Mouse (Mus musculus) lung, adult 2 months (tissue): ENCODE measurements at regions not wholly inside any gene's neighbourhood (a gene's known extent, or its start where the extent isn't known, plus 50 kb on each side); places are given as distances from the start of the nearest gene placed in this dataset.

Experiments
- CTCF ChIP-seq: fragments of 200-500 bp; IDR thresholded peaks from 2 replicates; pipeline ENCODE4 v1.5.1; 2011; ENCODE audit warnings: mild to moderate bottlenecking, low read length, control low read depth; ENCODE audit not compliant: insufficient read depth
- POLR2A ChIP-seq: fragments of 200-500 bp; IDR thresholded peaks from 2 replicates; pipeline ENCODE4 v1.6.1; 2011; ENCODE audit warnings: low read depth, mild to moderate bottlenecking, control low read depth, low read length, borderline replicate concordance; ENCODE audit errors: extremely low read depth

DNA sequence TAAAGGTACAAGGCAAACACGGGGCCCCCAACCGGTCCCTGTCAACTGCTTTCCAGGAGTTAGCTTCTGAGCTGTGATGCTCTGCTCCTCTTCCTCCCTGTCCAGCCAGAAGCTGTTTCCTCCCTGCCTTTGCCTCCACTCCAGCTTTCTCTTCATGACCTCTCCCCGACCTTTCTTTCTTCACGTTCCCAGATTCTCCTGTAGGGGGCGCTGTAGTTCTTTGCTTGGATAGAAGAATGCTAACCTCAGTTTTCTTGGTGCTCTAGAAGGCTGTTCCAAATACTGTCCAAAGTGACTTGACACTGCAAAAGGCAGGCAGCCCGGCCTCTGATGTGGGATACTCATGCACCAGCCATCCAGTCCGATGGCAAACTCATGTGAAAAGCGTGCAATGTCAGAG, 107.1 kb downstream of the Kdr start:
- TF ChIP-seq CTCF (peak; percentile 50), POLR2A (no peak)
